In the genomic region with DNA sequence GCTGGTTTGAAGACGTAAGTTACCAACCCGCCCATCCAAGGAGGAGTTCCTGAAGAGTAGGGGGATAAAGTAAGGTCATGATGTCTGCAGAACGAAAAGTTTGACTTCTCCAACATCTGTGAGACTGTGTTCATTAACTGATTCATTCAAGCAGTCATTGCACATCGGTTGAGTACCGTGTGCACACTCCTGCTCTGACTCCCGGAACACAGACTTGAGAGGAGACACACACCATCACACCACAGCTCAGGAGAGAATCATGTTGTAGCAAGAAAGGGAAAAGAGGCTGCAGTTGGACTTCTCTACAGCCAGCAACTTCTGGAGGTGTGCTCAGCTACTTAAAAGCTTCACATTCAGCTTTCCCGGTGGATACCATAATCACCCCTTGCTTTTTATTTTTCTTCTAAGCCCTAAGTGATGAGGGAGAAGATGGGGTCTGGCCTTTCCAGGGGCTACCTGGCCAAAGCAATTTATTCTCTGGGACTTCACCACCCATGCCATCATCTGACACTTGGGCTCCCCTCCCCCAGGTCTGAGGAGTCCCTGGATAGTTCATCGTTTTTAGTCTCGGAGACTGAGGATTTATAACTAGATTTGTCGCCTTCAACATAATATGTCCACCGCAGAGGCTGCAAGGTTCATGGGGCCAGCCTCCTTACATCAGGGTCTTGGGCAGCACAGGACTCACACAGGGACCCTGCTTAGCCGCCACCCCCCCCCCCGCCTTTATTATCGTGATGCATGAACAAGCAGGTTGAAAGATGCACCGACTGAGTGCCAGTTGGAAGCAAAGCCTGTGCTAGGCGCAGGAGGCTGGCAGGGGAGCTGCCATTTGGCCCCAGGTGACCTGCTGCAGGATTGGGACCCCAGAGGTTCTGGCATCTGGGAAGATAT, we compare ENCODE assay signal across 8 mouse cellular contexts. TPM values are rescaled to one million over a fixed set of nuclear protein-coding genes. Genes with fewer than 3 reads are reported as not detected.
A peak's percentile ranks its signal among the peaks of the same experiment; 100 is the strongest.
DNase-seq lines count a peak whose midpoint lies in the region; ATAC-seq and TF ChIP-seq lines count a peak whose summit lies in the region.

No protein-coding gene starts in this region.

- TF ChIP-seq EP300 in ES-Bruce4 (IDR thresholded peaks at IDR 0.05; ENCODE audit: insufficient read depth, low read depth, low read length): no peak

- DNase-seq in kidney, adult 2 months: no peak
- no peak for DNase-seq in kidney, postnatal 14 days
- DNase-seq in layer of hippocampus, adult 8-10 months (ENCODE audit: low spot score in 2 of 2): no peak
- no peak for DNase-seq in gastrocnemius, postnatal 14 days

- WGBS in kidney, adult 2 months: 39% methylated on average over 16 of the region's 16 CpGs
- 53% methylated on average over 16 of the region's 16 CpGs for whole genome bisulfite sequencing in limb, embryonic 15.5 days

- H3K36me3 ChIP-seq in kidney, adult 2 months (ENCODE audit: control insufficient read depth, insufficient read depth, low read length): no peaks in the 10 kb centered on the region
- H3K36me3 ChIP-seq in ES-Bruce4 (ENCODE audit: control insufficient read depth, insufficient read depth, low read length, poor library complexity, severe bottlenecking): no peaks in the 10 kb centered on the region
- H3K36me3 ChIP-seq in erythroblast, embryonic 14.5 days (ENCODE audit: control insufficient read depth): peaks cover 29% of the 10 kb centered on the region
- 0 out of 2 replicates have a peak, but pooled peaks cover 2% of the 10 kb centered on the region for H3K36me3 ChIP-seq in limb, embryonic 15.5 days

- H3K27ac ChIP-seq in kidney, adult 2 months (ENCODE audit: insufficient read depth, low read depth, low read length): peak overlapping the region; percentile 1
- peak overlapping the region; percentile 42; the same call in 1 of the 2 replicates for H3K27ac ChIP-seq in ES-Bruce4 (ENCODE audit: insufficient read depth, low read length)
- H3K27ac ChIP-seq in limb, embryonic 15.5 days: peak overlapping the region; percentile 96

- no peak for TF ChIP-seq POLR2A in kidney, adult 2 months (IDR thresholded peaks at IDR 0.05; ENCODE audit: low read depth, low read length)
- TF ChIP-seq POLR2A in ES-Bruce4 (IDR thresholded peaks at IDR 0.05; ENCODE audit: insufficient read depth, low read length): no peak

- no peaks in the 10 kb centered on the region for H3K27me3 ChIP-seq in kidney, adult 2 months (replicated peaks; ENCODE audit: control insufficient read depth, insufficient read depth, low read length)
- no peaks in the 10 kb centered on the region for H3K27me3 ChIP-seq in ES-Bruce4 (ENCODE audit: control insufficient read depth, insufficient read depth, low read length, poor library complexity, severe bottlenecking)
- no peaks in the 10 kb centered on the region for H3K27me3 ChIP-seq in erythroblast, embryonic 14.5 days (ENCODE audit: control insufficient read depth)
- no peaks in the 10 kb centered on the region for H3K27me3 ChIP-seq in limb, embryonic 15.5 days

- H3K4me2 ChIP-seq in limb, embryonic 15.5 days: peak overlapping the region; percentile 56

- ATAC-seq in limb, embryonic 15.5 days (ENCODE audit: insufficient number of reproducible peaks, low FRiP score, low TSS enrichment, low read depth): no peak
- ATAC-seq in megakaryocyte-erythroid progenitor cell, adult 5-6 weeks (replicated peaks; ENCODE audit: low FRiP score, low TSS enrichment, poor library complexity, severe bottlenecking): no peak

- peak overlapping the region; percentile 69 for H3K9ac ChIP-seq in ES-Bruce4 (ENCODE audit: low read depth, poor library complexity, severe bottlenecking)
- H3K9ac ChIP-seq in limb, embryonic 15.5 days: peak overlapping the region; percentile 26; the same call in 1 of the 2 replicates

- peaks cover 2% of the 10 kb centered on the region; the same call in 1 of the 2 replicates for H3K4me1 ChIP-seq in kidney, adult 2 months (ENCODE audit: control insufficient read depth, insufficient read depth, low read length)
- no peaks in the 10 kb centered on the region for H3K4me1 ChIP-seq in ES-Bruce4 (ENCODE audit: control insufficient read depth, insufficient read depth, low read length)
- H3K4me1 ChIP-seq in erythroblast, embryonic 14.5 days (ENCODE audit: control insufficient read depth): peaks cover 65% of the 10 kb centered on the region
- peaks cover 33% of the 10 kb centered on the region for H3K4me1 ChIP-seq in limb, embryonic 15.5 days

- TF ChIP-seq CTCF in kidney, adult 2 months (conservative IDR thresholded peaks at IDR 0.05; ENCODE audit: insufficient read depth, insufficient read length, low read depth, low read length): no peak
- TF ChIP-seq CTCF in ES-Bruce4 (IDR thresholded peaks at IDR 0.05; ENCODE audit: low read depth, low read length): no peak

- 0 out of 2 replicates have a peak overlapping the region, but pooled peaks have one; percentile 17 for H3K4me3 ChIP-seq in kidney, adult 2 months (ENCODE audit: insufficient read depth, low read depth, low read length)
- H3K4me3 ChIP-seq in ES-Bruce4 (ENCODE audit: low read depth, low read length): peak overlapping the region; percentile 49
- H3K4me3 ChIP-seq in erythroblast, embryonic 14.5 days (replicated peaks): peak overlapping the region; percentile 73
- peak overlapping the region; percentile 94 for H3K4me3 ChIP-seq in limb, embryonic 15.5 days

- H3K9me3 ChIP-seq in ES-Bruce4 (replicated peaks; ENCODE audit: control insufficient read depth, insufficient read depth, low read length, poor library complexity, severe bottlenecking): no peaks in the 10 kb centered on the region
- no peaks in the 10 kb centered on the region for H3K9me3 ChIP-seq in erythroblast, embryonic 14.5 days (ENCODE audit: control insufficient read depth, low read length)
- H3K9me3 ChIP-seq in limb, embryonic 15.5 days: no peaks in the 10 kb centered on the region

- intact Hi-C loops in gastrocnemius, postnatal 14 days (cut with DNase I; ENCODE audit: low total_unique reads): no loop called here

RNA-seq across cellular contexts. Expression of gene Csnk1g2, which starts 1.6 kb away (rescaled TPM):
- polyA plus RNA-seq in kidney, adult 2 months (2012; rRNA removed): 166 and 193 TPM in 2 replicates
- polyA plus RNA-seq in ES-Bruce4 (2011; ENCODE audit: insufficient read depth, insufficient read length, low read depth, missing spikeins): 82.7 and 84.6 TPM in 2 replicates
- 33.9 and 36.6 TPM in 2 replicates for polyA plus RNA-seq in erythroblast, embryonic 14.5 days (2012)
- polyA plus RNA-seq in limb, embryonic 15.5 days (2015; fragmentation: Nextera tagmentation; extraction: Ambion mirVana): 126 and 148 TPM in 2 replicates
- total RNA-seq in layer of hippocampus, adult 8-10 months (2022): 100 to 1,000 TPM; 190 to 230 (median 201) TPM
- total RNA-seq in megakaryocyte-erythroid progenitor cell, adult 5-6 weeks (2014; fragmentation: Nextera tagmentation): 70.2 and 93.3 TPM in 2 replicates
- total RNA-seq in megakaryocyte-erythroid progenitor cell, adult 5-6 weeks (2017): 117 and 120 TPM in 2 replicates
- total RNA-seq in gastrocnemius, postnatal 14 days (2021): 100 to 1,000 TPM in 1 of 2 experiments, 10 to 100 TPM in 1; 94.3 to 105 TPM

RNA-seq across cellular contexts. Expression of gene Gm49322, which starts 15.2 kb away (rescaled TPM):
- 0.91 and 1.6 TPM in 2 replicates for polyA plus RNA-seq in kidney, adult 2 months (2012; rRNA removed)
- 2.4 and 2.8 TPM in 2 replicates for polyA plus RNA-seq in ES-Bruce4 (2011; ENCODE audit: insufficient read depth, insufficient read length, low read depth, missing spikeins)
- 0.07 and 0.12 TPM in 2 replicates for polyA plus RNA-seq in erythroblast, embryonic 14.5 days (2012)
- 4.9 and 5.8 TPM in 2 replicates for polyA plus RNA-seq in limb, embryonic 15.5 days (2015; fragmentation: Nextera tagmentation; extraction: Ambion mirVana)
- total RNA-seq in layer of hippocampus, adult 8-10 months (2022): 1 to 10 TPM; 3.0 to 5.4 (median 3.7) TPM
- total RNA-seq in megakaryocyte-erythroid progenitor cell, adult 5-6 weeks (2014; fragmentation: Nextera tagmentation): 0.68 and 1.6 TPM in 2 replicates
- total RNA-seq in megakaryocyte-erythroid progenitor cell, adult 5-6 weeks (2017): 0.08 and 0.42 TPM in 2 replicates
- under 1 TPM; 0.18 to 0.27 TPM for total RNA-seq in gastrocnemius, postnatal 14 days (2021)

RNA-seq across cellular contexts. Expression of gene Adat3, which starts 18.4 kb away (rescaled TPM):
- 3.4 and 4.4 TPM in 2 replicates for polyA plus RNA-seq in kidney, adult 2 months (2012; rRNA removed)
- polyA plus RNA-seq in ES-Bruce4 (2011; ENCODE audit: insufficient read depth, insufficient read length, low read depth, missing spikeins): 3.6 and 5.4 TPM in 2 replicates
- polyA plus RNA-seq in erythroblast, embryonic 14.5 days (2012): 4.1 and 6.2 TPM in 2 replicates
- polyA plus RNA-seq in limb, embryonic 15.5 days (2015; fragmentation: Nextera tagmentation; extraction: Ambion mirVana): 6.4 and 8.0 TPM in 2 replicates
- 1 to 10 TPM; 2.0 to 5.0 (median 3.0) TPM for total RNA-seq in layer of hippocampus, adult 8-10 months (2022)
- total RNA-seq in megakaryocyte-erythroid progenitor cell, adult 5-6 weeks (2014; fragmentation: Nextera tagmentation): 2.7 and 9.1 TPM in 2 replicates
- total RNA-seq in megakaryocyte-erythroid progenitor cell, adult 5-6 weeks (2017): 11.0 TPM in 1 of 2 replicates, not detected in the other
- total RNA-seq in gastrocnemius, postnatal 14 days (2021): 1 to 10 TPM; 1.2 to 1.5 TPM

RNA-seq across cellular contexts. Expression of gene Scamp4, which starts 18.4 kb away (rescaled TPM):
- polyA plus RNA-seq in kidney, adult 2 months (2012; rRNA removed): 96.0 and 98.2 TPM in 2 replicates
- polyA plus RNA-seq in ES-Bruce4 (2011; ENCODE audit: insufficient read depth, insufficient read length, low read depth, missing spikeins): 58.4 and 68.9 TPM in 2 replicates
- 6.8 and 7.3 TPM in 2 replicates for polyA plus RNA-seq in erythroblast, embryonic 14.5 days (2012)
- 100 and 102 TPM in 2 replicates for polyA plus RNA-seq in limb, embryonic 15.5 days (2015; fragmentation: Nextera tagmentation; extraction: Ambion mirVana)
- total RNA-seq in layer of hippocampus, adult 8-10 months (2022): 10 to 100 TPM; 39.3 to 58.6 (median 42.8) TPM
- 56.1 and 71.8 TPM in 2 replicates for total RNA-seq in megakaryocyte-erythroid progenitor cell, adult 5-6 weeks (2014; fragmentation: Nextera tagmentation)
- total RNA-seq in megakaryocyte-erythroid progenitor cell, adult 5-6 weeks (2017): 12.7 and 23.3 TPM in 2 replicates
- 10 to 100 TPM; 18.3 to 22.0 TPM for total RNA-seq in gastrocnemius, postnatal 14 days (2021)

RNA-seq across cellular contexts. Expression of gene Abhd17a, which starts 30.9 kb away (rescaled TPM):
- 175 and 221 TPM in 2 replicates for polyA plus RNA-seq in kidney, adult 2 months (2012; rRNA removed)
- 35.8 and 49.5 TPM in 2 replicates for polyA plus RNA-seq in ES-Bruce4 (2011; ENCODE audit: insufficient read depth, insufficient read length, low read depth, missing spikeins)
- polyA plus RNA-seq in erythroblast, embryonic 14.5 days (2012): 103 and 117 TPM in 2 replicates
- polyA plus RNA-seq in limb, embryonic 15.5 days (2015; fragmentation: Nextera tagmentation; extraction: Ambion mirVana): 97.0 and 104 TPM in 2 replicates
- total RNA-seq in layer of hippocampus, adult 8-10 months (2022): 100 to 1,000 TPM; 144 to 155 (median 147) TPM
- 55.0 and 63.1 TPM in 2 replicates for total RNA-seq in megakaryocyte-erythroid progenitor cell, adult 5-6 weeks (2014; fragmentation: Nextera tagmentation)
- total RNA-seq in megakaryocyte-erythroid progenitor cell, adult 5-6 weeks (2017): 13.7 and 19.4 TPM in 2 replicates
- 10 to 100 TPM; 55.8 to 57.1 TPM for total RNA-seq in gastrocnemius, postnatal 14 days (2021)

Comparison
In these comparisons a context has a peak if more than half of its experiments do, and no peak if none do; other contexts are left out.
1. H3K27ac ChIP-seq: peak in every context shown above with its lines; median percentile 96 in limb, embryonic 15.5 days; 42 in ES-Bruce4; 1 in kidney, adult 2 months.
2. H3K4me3 ChIP-seq: peak in every context shown above with its lines; median percentile 94 in limb, embryonic 15.5 days; 73 in erythroblast, embryonic 14.5 days; 49 in ES-Bruce4; 17 in kidney, adult 2 months.